Mouse (Mus musculus): Measurements from ENCODE around the gene Itgad.

DNA sequence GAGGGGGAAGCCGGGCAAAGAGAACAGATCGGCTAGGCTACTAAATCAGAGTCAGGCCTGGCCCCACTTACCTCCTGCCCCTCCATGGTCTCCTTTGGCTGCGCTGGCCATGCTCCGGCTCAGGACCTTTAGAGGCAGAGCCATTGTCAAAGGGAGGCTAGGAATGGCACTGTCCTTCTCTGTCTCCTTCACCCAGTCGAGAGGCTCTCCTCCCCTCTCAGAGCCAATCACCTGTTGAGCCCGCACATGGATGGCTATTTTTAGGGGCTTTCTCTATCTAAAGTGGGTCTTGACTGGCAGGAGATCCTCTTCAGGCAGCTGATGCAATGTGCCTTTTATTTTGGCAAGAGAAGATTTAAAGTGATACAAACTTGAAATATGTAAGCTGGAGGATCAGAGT is 52.0 kb downstream of the Itgad start, which contains the start of gene Cox6a2:
- TF ChIP-seq CTCF (IDR thresholded peaks at IDR 0.05; ENCODE audit: low read depth, low read length) (no peak), EP300 (IDR thresholded peaks at IDR 0.05; ENCODE audit: insufficient read depth, low read depth, low read length) (no peak), POLR2A (IDR thresholded peaks at IDR 0.05; ENCODE audit: insufficient read depth, low read length) (no peak)
